Mouse (Mus musculus) cerebral cortex, adult 2 months (tissue): ENCODE data around the gene Oaz2.

Source experiments
- WGBS: fragments of 180-500 bp; shearing (Covaris S2); methylation state at CpG from one replicate; pipeline ENCODE4 v1.1.7; 2018; 5-methylcytosine and 5-hydroxymethylcytosine counted together

Oaz2 gene

DNA sequence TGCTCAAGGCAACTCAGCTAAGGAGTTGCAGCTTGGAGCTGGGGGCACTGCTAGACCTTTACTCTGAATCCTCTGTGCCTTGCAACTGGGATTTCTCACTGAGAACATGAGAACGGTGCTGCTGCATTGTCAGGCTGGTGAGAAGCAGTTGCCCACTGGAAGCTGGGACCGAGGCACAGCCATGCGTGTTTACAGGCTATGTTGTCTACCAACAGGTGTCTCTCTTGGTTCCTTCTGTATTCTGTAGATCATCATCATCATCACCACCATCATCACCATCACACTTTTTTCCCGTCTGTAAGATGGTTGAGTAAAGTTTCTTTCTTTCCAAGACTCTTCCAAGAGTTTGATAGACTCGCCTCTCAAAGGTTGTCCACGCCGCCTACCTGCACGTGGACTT lies at the start of gene Oaz2:
Gene Oaz2 (plus strand): TSS at position 301 of the 400 bp plus-strand sequence.
- WGBS, result 96% methylated on average over 8 of the region's 8 CpGs

GRCm38 (mm10) chr9:65619311-65619710 lies 48.5 kb upstream of the Oaz2 start:
- 69% methylated on average over 3 of the region's 3 CpGs for WGBS

DNA sequence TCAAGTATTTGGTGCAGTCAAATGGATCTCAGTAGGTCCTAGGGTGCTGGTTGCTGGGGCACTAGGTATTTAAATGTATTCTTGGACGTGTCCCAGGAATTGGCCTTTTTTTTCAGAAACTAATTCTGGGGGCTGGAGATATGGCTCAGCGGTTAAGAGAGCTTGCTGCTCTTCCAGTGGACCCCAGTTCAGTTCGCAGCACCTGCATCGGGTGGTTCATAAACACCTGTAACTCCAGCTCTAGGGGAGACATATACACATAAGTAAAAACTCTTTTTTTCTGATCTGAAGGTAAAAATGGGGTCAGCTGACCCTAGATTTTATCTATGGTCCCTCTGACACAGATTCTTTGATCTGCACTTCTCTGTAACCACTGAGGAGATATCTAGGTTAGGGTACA lies 46.6 kb upstream of the Oaz2 start:
- WGBS, result 92% methylated on average over 4 of the region's 4 CpGs

DNA sequence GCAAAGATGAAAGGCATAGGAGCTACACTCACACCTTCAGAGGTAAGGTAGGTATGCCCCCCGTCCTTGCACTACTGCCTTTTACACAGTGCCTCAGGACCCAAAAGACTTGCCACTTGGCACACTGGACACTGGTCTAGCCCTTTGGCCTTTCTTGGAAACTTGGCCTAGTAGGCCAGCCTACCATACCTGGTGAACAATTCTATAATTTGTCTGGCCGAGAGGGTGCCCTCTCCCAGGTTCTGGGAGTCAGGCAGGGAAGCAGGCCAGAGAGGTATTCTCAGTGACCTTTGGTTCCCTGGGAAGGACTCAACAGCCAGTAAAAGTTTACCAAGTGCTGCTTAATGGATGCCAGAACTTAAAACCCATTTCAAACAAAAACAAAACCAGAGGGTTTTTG lies 46.1 kb upstream of the Oaz2 start:
- WGBS, result 93% methylated on average over 2 of the region's 2 CpGs

DNA sequence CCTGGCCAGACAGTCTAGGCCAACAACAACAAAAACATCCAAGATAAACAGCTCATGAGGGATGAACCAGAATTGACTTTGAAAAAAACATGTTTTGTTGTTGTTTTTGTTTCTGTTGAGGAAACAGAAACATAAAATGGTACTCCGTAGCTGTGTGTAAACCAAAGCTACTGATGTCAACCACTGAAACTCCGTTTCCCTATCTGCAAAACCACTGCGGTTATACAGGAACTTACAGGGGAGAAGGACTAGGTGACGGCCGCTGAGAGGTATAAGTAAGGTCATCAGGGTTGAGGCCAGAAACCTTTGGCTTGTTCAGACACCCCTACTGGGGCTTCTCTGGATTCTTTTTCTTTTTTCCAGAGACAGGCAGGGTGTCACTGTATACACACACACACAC lies 45.0 kb upstream of the Oaz2 start:
- WGBS, result 92% methylated on average over 5 of the region's 5 CpGs

DNA sequence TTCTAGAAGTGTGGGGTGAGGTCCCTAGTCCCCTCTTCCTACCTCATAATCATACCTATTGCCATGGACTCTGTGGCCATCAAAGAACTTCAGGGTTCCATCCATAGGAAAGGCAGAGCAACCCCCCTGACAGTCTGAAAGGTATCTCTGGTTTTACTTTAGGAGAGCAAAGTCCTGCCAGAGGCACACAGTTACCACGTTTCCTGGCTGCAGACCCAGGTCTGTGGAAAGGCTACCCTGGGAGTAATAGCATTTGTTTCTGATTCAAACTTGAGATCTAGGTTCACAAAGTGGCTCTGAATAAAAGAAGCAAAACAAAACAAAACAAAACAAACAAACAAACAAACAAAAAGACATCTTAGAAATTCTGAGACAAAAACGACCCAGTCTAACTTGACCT lies 43.5 kb upstream of the Oaz2 start:
- 83% methylated on average over 2 of the region's 2 CpGs for WGBS

DNA sequence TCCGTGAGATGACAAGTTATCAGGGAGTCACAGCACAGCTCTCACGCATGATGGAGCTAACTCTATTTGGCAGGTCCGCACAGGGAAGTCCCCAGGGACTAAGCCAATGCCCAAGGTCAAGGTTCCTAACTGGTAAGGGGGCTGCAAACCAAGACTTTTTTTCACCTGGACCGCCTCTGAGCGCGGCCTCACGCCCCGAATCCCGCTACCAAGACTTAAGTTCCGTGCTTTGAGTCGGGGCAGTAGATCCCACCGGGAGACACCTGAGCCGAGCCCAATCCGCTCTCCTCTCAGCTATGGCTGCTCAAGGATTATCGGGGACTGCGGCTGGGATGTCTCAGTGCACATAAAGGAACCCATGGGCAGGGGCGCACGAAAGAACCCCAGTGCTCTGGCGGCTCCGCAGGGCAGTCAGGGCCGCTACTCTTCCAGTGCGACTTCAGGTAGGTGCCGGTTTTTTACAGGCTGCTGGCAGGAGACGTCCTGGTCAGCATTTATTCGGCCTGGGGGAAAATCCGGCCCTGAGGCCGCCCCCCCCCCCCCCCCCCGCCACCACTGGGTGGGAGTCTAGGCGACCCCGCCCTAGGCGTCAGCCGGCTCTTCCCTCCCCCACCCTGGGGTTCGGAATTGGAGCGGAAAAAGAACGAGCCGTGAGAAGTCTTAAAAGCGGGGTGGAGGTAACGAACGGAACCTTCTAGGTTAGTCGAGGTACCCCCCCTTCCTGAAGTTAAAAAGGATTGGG lies 38.6 kb upstream of the Oaz2 start, which contains the start of gene Rbpms2:
Gene Rbpms2 (plus strand): TSS at position 624 of the 742 bp plus-strand sequence.
- WGBS, result 11% methylated on average over 40 of the region's 40 CpGs

DNA sequence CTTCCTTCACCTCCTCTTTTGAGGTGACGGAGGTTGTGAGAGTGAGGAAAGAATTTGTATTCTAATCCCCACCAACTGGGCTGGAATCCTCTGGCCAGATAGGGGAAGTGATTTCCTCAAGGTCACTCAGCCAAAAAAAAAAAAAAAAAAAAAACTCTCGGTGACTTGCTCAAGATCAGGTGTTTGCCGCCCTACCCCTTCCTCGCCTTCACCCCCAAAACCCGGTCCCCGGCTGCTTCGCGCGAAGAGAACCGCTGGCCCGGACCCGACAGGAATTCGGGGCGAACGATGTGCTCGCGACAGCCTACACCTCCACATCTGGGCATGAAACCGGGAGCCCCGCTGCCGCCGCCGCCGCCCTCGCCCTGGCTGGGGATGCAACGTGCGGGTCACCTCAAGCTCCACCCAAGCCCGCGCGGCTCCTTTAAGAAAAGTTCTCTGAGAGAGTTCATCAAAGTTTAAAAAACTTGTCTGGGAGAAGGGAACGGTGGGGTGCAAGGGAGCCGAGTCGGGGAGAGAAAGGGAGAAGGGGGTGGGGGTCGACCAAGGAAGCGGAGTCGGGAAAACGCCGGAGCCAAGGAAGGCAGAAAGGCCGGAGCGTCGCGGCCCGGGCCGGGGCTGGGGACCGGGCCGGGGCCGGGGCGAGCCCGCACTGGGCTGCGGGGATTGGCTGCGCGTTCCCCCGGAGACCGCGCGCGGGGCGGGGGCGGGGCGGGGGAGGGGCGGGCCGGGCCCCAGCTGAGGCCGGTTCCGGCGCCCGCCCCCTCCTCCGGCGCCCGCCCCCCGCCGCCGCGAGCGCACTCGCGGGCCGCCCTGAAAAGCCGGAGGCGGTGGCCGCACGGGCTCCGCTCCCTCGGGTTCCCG lies 37.8 kb upstream of the Oaz2 start:
- 1% methylated on average over 70 of the region's 83 CpGs for WGBS

DNA sequence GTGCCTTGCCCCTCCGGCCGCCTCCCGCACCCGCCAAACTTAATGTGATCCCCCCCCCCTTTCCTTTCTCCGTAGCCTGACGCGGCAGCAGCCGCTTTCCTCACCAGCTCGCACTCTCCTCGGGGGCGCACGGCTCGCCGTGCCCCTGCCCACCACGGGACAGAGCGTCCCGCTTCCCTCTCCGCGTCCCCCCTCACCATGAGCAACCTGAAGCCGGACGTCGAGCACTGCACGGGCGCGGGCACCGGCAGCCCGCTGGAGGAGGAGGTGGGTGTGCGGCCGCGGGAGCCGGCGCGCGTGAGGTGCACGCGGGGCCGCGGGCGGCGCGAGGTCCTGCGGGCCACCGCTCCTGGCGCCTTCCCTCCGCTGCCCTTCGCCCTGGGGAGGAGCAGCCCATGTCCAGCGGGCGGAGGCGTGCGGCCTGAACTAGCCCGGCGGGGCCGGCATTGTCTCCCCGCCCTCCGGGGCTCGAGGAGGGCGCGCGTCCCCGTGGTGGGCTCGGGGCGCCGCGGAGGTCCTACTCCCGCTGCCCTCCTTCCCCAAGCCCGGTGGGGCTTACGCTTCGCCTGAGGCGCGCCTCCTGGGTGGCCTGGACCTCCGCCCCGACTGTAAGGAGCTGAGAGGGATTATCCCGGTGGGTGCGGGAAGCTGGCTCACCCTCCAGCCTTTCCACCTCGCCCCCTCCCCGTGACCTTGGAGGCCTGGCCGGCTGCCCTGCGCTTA lies 37.0 kb upstream of the Oaz2 start:
- WGBS, result 5% methylated on average over 67 of the region's 78 CpGs

GRCm38 (mm10) chr9:65631354-65632021 lies 36.3 kb upstream of the Oaz2 start:
- 81% methylated on average over 16 of the region's 16 CpGs for WGBS

GRCm38 (mm10) chr9:65635766-65636165 lies 32.0 kb upstream of the Oaz2 start:
- WGBS, result 81% methylated on average over 1 of the region's 1 CpGs

DNA sequence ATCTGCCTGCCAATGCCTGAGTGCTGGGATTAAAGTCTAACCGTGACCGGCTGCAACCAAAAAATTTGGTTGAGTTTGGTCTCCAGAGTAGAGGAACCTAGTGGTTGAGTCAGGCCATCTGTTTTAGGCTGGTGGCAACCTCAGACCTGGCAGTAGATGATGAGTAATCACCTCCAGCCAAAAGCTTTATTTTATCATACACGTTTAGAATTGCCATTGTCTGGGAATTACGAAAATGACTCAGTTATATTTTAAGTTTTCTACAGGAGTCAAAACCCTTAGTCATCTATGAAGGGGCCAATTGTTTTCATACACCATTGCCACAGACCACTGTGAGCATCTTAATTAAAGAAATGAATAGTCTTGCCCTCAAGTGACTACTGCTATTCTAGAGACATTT lies 30.9 kb upstream of the Oaz2 start:
- 77% methylated on average over 4 of the region's 4 CpGs for WGBS

- 78% methylated on average over 5 of the region's 5 CpGs for WGBS
These were observed 28.7 kb upstream of the Oaz2 start for GRCm38 (mm10) chr9:65639065-65639464.

DNA sequence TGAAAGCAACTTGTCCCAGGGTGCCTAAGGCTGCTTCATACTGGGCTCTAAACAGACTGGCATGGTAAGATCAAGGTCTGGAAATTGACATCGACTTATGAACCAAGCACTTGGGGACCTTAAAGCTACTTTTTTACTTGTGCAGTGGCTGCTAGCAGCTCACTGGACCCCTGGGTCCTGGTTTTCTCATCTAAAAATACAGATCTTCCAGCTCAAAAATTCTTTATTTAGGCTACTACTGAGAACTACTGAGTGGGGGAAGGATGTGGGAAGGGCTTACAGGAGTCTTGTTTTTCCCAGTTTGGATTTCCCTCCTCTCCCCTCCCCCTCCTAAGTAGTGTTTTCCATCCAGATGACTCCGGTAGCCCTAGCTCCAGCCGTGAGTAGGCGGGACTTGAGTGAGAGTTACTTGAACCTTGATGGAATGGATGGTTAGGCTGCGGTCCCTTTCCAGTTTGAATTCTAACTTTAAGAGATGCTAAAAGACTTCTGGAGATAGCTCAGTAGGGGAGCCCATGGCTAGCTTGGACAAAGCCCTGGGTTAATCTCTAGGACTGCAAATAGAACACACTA lies 26.9 kb upstream of the Oaz2 start:
- 43% methylated on average over 5 of the region's 5 CpGs for WGBS

GRCm38 (mm10) chr9:65641446-65642052 lies 26.3 kb upstream of the Oaz2 start:
- 46% methylated on average over 12 of the region's 12 CpGs for WGBS

GRCm38 (mm10) chr9:65644960-65645359 lies 22.8 kb upstream of the Oaz2 start:
- WGBS, result 89% methylated on average over 4 of the region's 4 CpGs

DNA sequence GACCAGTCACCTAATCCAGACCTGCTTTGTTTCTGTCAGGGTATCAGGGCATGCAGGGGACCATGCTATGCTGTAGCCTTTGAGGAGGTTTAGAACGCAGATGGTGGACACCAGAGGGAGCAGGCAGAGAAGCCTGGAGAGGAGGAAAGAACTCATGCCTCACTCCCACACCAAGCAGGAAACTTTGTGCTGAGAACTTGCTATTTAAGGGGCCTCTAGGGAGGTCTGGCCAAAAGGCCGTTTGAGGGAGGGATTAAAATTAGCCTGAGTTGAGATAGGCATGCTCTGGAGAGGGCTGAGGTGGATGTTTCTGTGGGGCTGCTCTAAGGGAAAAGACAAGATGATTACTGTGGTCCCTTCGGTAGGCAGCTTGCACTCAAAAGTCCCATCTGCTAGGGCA lies 21.8 kb upstream of the Oaz2 start:
- WGBS, result 64% methylated on average over 3 of the region's 3 CpGs

GRCm38 (mm10) chr9:65646782-65647181 lies 21.0 kb upstream of the Oaz2 start:
- WGBS, result 95% methylated on average over 2 of the region's 2 CpGs

DNA sequence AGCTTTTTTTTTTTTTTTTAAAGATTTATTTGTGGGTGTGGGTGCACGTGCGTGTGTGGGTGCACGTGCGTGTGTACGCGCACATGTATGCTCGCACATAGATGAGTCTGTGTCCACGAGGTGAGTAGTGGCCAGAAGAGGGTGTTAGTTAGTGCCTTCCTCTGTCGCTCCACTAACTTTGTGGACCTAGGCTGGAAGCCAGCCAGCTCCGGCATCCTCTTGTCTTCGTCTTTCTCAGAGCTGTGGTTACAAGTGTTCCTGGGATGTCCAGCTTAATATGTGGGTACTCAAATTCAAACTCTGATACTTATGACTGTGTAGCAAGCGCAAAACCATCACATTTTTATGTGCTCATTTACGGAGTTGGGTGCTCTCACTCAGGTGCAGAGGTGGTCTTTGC lies 19.1 kb upstream of the Oaz2 start:
- 92% methylated on average over 13 of the region's 13 CpGs for WGBS

DNA sequence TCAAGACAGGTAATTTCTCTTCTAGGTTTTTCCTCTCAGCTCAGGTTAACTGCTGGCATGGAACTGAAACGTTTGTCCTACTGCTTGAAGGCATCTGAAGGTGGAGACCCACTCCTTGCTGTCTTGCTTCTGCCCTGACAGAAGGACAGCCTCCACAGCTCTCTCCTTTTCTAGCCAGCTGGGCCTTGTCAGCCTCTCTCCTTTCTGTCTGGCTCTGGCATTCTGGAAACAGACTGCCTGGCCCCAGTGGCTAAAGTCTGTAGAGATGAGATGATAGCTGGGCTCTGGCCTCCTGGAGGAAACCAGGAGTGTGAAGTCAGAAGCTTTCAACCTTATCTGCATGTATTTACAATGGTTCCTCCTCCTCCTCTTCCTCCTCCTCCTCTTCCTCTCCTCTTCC lies 17.8 kb upstream of the Oaz2 start:
- WGBS, result 68% methylated on average over 1 of the region's 1 CpGs

GRCm38 (mm10) chr9:65651957-65652356 lies 15.8 kb upstream of the Oaz2 start:
- WGBS, result 100% methylated on average over 1 of the region's 1 CpGs
